Mouse (Mus musculus): ENCODE results near the gene Slc16a14. TPM values are rescaled to one million over a fixed set of nuclear protein-coding genes. Genes with fewer than 3 reads are reported as not detected.

The Slc16a14 gene
- polyA plus RNA-seq, 1 experiment from 2014 or later: 2.4 TPM

- Histone ChIP-seq H3K9me3 (ENCODE audit: control insufficient read depth, low read length) (no peaks in the 10 kb centered on the region), H3K4me1 (ENCODE audit: control insufficient read depth, insufficient read depth, low read length) (no peaks in the 10 kb centered on the region), H3K27ac (ENCODE audit: low read depth, low read length) (no peak overlapping the region), H3K4me2 (ENCODE audit: low read depth) (no peak overlapping the region), H3K4me3 (ENCODE audit: low read depth, low read length) (no peak overlapping the region), H3K36me3 (ENCODE audit: control insufficient read depth, insufficient read depth, low read length) (no peaks in the 10 kb centered on the region), H3K9ac (ENCODE audit: low read length) (no peak overlapping the region), H3K27me3 (ENCODE audit: control insufficient read depth, insufficient read depth, low read length) (no peaks in the 10 kb centered on the region)
- ATAC-seq (ENCODE audit: insufficient read depth, low FRiP score, low TSS enrichment) (no peak), DNase-seq (ENCODE audit: low spot score) (no peak)
Measured at GRCm38 (mm10) chr1:84868311-84868710, 66.6 kb downstream of the Slc16a14 start.

- H3K4me2 ChIP-seq (ENCODE audit: low read depth): no peak overlapping the region
- DNase-seq (ENCODE audit: low spot score) (no peak), ATAC-seq (ENCODE audit: insufficient read depth, low FRiP score, low TSS enrichment) (no peak)
- no peak overlapping the region for H3K27ac ChIP-seq (ENCODE audit: low read depth, low read length)
- no peaks in the 10 kb centered on the region for H3K36me3 ChIP-seq (ENCODE audit: control insufficient read depth, insufficient read depth, low read length)
- no peak overlapping the region for H3K9ac ChIP-seq (ENCODE audit: low read length)
- WGBS: 95% methylated on average over 3 of the region's 3 CpGs
- H3K4me3 ChIP-seq (ENCODE audit: low read depth, low read length): no peak overlapping the region
- no peaks in the 10 kb centered on the region for H3K9me3 ChIP-seq (ENCODE audit: control insufficient read depth, low read length)
- no peaks in the 10 kb centered on the region for H3K4me1 ChIP-seq (ENCODE audit: control insufficient read depth, insufficient read depth, low read length)
- no peaks in the 10 kb centered on the region for H3K27me3 ChIP-seq (ENCODE audit: control insufficient read depth, insufficient read depth, low read length)
Measured at GRCm38 (mm10) chr1:84866706-84867230, 68.2 kb downstream of the Slc16a14 start.

DNA sequence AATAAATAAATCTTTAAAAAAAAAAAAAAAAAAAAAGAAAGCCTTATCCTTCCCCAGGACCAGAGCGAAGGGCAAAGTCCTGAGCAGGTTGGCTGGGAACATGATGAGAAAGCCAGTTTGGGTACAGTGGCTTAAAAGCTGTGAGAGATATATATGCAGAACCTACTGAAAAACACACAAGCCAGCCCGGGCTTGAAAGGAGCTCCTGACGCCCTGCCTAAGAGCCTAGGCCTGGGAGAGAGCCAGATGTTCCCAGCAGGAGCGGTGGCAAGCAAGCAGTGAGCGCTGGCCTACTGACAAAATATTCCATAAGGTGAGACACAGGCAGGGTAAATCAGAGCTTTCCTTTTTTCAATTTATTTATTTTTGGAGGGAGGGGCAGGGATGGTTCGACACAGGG, 68.7 kb downstream of the Slc16a14 start:
- Histone ChIP-seq H3K27me3 (ENCODE audit: control insufficient read depth, insufficient read depth, low read length) (no peaks in the 10 kb centered on the region), H3K4me1 (ENCODE audit: control insufficient read depth, insufficient read depth, low read length) (no peaks in the 10 kb centered on the region), H3K27ac (ENCODE audit: low read depth, low read length) (no peak overlapping the region), H3K4me2 (ENCODE audit: low read depth) (no peak overlapping the region), H3K9me3 (ENCODE audit: control insufficient read depth, low read length) (no peaks in the 10 kb centered on the region), H3K4me3 (ENCODE audit: low read depth, low read length) (no peak overlapping the region), H3K36me3 (ENCODE audit: control insufficient read depth, insufficient read depth, low read length) (no peaks in the 10 kb centered on the region), H3K9ac (ENCODE audit: low read length) (no peak overlapping the region)
- no peak for DNase-seq (ENCODE audit: low spot score)
- no peak for ATAC-seq (ENCODE audit: insufficient read depth, low FRiP score, low TSS enrichment)
- 86% methylated on average over 6 of the region's 6 CpGs for WGBS

DNA sequence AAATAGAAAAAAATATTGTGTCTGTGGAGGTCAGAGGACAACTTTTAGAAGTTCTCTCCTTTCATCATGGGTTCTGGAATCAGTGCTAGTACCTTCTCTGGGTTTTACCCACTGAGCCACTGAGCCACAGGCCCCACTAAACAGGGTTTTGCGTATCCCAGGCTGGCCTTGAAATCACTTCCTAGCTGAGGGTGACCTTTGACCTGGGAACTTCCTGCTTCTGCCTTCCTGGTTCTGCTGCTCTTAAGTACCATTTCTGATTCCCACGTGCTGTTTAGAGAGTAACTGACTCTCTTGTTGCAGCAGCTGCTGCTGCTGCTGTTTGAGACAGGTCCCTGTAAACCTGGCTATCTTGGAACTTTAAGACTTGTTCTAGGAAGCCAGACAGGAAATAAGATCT, 70.3 kb downstream of the Slc16a14 start:
- Histone ChIP-seq H3K9me3 (ENCODE audit: control insufficient read depth, low read length) (no peaks in the 10 kb centered on the region), H3K27me3 (ENCODE audit: control insufficient read depth, insufficient read depth, low read length) (no peaks in the 10 kb centered on the region), H3K27ac (ENCODE audit: low read depth, low read length) (no peak overlapping the region), H3K4me3 (ENCODE audit: low read depth, low read length) (no peak overlapping the region), H3K4me2 (ENCODE audit: low read depth) (no peak overlapping the region), H3K9ac (ENCODE audit: low read length) (no peak overlapping the region), H3K36me3 (ENCODE audit: control insufficient read depth, insufficient read depth, low read length) (no peaks in the 10 kb centered on the region), H3K4me1 (ENCODE audit: control insufficient read depth, insufficient read depth, low read length) (no peaks in the 10 kb centered on the region)
- DNase-seq (ENCODE audit: low spot score): no peak
- WGBS: 64% methylated on average over 2 of the region's 2 CpGs
- no peak for ATAC-seq (ENCODE audit: insufficient read depth, low FRiP score, low TSS enrichment)

DNA sequence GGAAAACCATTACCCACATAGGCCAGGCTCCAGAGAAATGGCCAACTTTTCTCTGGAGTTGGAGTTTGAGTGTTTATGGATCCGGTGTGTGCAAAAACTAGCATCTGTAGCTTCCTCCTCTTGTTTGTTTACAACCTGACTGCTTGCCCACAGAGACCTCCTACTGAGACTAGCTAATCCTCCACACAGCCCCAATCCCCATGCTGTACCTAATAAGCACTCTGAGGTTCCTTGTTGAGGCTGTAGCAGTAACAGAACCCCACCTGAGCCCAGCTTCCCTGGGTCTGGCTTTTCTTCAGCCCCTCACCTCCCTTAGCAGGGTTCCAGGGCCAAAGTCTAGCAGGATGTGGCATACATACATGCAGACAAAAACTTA, 73.7 kb downstream of the Slc16a14 start:
- Histone ChIP-seq H3K4me1 (ENCODE audit: control insufficient read depth, insufficient read depth, low read length) (no peaks in the 10 kb centered on the region), H3K9me3 (ENCODE audit: control insufficient read depth, low read length) (no peaks in the 10 kb centered on the region), H3K9ac (ENCODE audit: low read length) (no peak overlapping the region), H3K4me2 (ENCODE audit: low read depth) (no peak overlapping the region), H3K27me3 (ENCODE audit: control insufficient read depth, insufficient read depth, low read length) (no peaks in the 10 kb centered on the region), H3K36me3 (ENCODE audit: control insufficient read depth, insufficient read depth, low read length) (no peaks in the 10 kb centered on the region), H3K27ac (ENCODE audit: low read depth, low read length) (no peak overlapping the region), H3K4me3 (ENCODE audit: low read depth, low read length) (no peak overlapping the region)
- ATAC-seq (ENCODE audit: insufficient read depth, low FRiP score, low TSS enrichment): no peak
- 53% methylated on average over 1 of the region's 1 CpGs for WGBS
- DNase-seq (ENCODE audit: low spot score): no peak

GRCm38 (mm10) chr1:84860360-84861254, 74.3 kb downstream of the Slc16a14 start:
- H3K36me3 ChIP-seq (ENCODE audit: control insufficient read depth, insufficient read depth, low read length): no peaks in the 10 kb centered on the region
- H3K27ac ChIP-seq (ENCODE audit: low read depth, low read length): no peak overlapping the region
- 81% methylated on average over 10 of the region's 10 CpGs for WGBS
- H3K9me3 ChIP-seq (ENCODE audit: control insufficient read depth, low read length): no peaks in the 10 kb centered on the region
- H3K9ac ChIP-seq (ENCODE audit: low read length): no peak overlapping the region
- no peak overlapping the region for H3K4me2 ChIP-seq (ENCODE audit: low read depth)
- no peak for ATAC-seq (ENCODE audit: insufficient read depth, low FRiP score, low TSS enrichment)
- no peaks in the 10 kb centered on the region for H3K27me3 ChIP-seq (ENCODE audit: control insufficient read depth, insufficient read depth, low read length)
- no peaks in the 10 kb centered on the region for H3K4me1 ChIP-seq (ENCODE audit: control insufficient read depth, insufficient read depth, low read length)
- no peak for DNase-seq (ENCODE audit: low spot score)
- H3K4me3 ChIP-seq (ENCODE audit: low read depth, low read length): no peak overlapping the region

- no peak for ATAC-seq (ENCODE audit: insufficient read depth, low FRiP score, low TSS enrichment)
- no peak overlapping the region for H3K9ac ChIP-seq (ENCODE audit: low read length)
- H3K4me1 ChIP-seq (ENCODE audit: control insufficient read depth, insufficient read depth, low read length): no peaks in the 10 kb centered on the region
- H3K36me3 ChIP-seq (ENCODE audit: control insufficient read depth, insufficient read depth, low read length): no peaks in the 10 kb centered on the region
- WGBS: 90% methylated on average over 6 of the region's 6 CpGs
- H3K4me3 ChIP-seq (ENCODE audit: low read depth, low read length): no peak overlapping the region
- DNase-seq (ENCODE audit: low spot score): no peak
- no peak overlapping the region for H3K27ac ChIP-seq (ENCODE audit: low read depth, low read length)
- H3K4me2 ChIP-seq (ENCODE audit: low read depth): no peak overlapping the region
- no peaks in the 10 kb centered on the region for H3K9me3 ChIP-seq (ENCODE audit: control insufficient read depth, low read length)
- H3K27me3 ChIP-seq (ENCODE audit: control insufficient read depth, insufficient read depth, low read length): no peaks in the 10 kb centered on the region
Measured at GRCm38 (mm10) chr1:84859597-84859996, 75.3 kb downstream of the Slc16a14 start.
